Mouse (Mus musculus): Measurements from ENCODE around the gene Tcap.

DNA sequence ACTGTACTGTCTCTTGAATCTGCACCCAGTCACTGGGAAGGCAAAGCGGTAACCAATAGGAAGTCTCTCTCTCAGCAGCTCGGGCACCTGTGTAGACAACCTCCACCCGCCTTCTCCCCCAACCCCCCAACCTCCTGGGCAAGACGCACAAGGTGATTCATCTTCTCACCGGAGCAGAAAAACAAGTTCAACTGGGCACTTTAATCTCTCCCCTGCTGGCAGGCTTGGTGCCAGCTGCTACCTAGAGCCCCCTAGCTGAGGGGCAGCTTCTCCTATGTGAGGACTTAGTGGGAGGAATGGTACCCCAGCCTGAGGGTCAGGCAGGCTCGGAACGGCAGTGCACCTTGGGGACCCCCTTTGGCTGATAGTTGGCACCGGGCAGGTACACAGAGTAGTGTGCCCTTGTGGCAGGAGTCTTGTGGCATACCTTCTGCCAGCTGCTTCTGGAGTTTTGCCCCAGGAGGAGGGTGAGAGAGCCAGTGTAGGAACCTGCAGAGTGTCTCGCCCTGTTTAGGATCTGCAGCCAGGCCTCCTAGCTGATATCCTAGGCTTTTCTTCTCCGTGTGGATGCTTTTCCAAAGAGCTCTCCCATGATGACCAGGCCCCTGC lies 35.4 kb downstream of the Tcap start:
- TF ChIP-seq TAL1 (IDR thresholded peaks at IDR 0.05; ENCODE audit: low read length) (no peak), GATA1 (IDR thresholded peaks at IDR 0.05; ENCODE audit: low read length) (no peak)
